Mouse (Mus musculus): ENCODE measurements around the gene Foxj3.
"Not testable (repeated sequence)": the region's sequence is repeated elsewhere in the genome, so short reads cannot be mapped to it uniquely, and the experiment has no call there.

Gene Foxj3

GRCm38 (mm10) chr4:119572682-119573081 lies 35.9 kb downstream of the Foxj3 start:
- no peak for DNase-seq (ENCODE audit: low spot score)

GRCm38 (mm10) chr4:119574504-119574903 lies 37.7 kb downstream of the Foxj3 start:
- no peak for DNase-seq (ENCODE audit: low spot score)

GRCm38 (mm10) chr4:119575459-119575858 lies 38.7 kb downstream of the Foxj3 start:
- no peak for DNase-seq (ENCODE audit: low spot score)

GRCm38 (mm10) chr4:119588037-119588436 lies 51.2 kb downstream of the Foxj3 start:
- no peak for DNase-seq (ENCODE audit: low spot score)

GRCm38 (mm10) chr4:119589423-119589822 lies 52.6 kb downstream of the Foxj3 start:
- DNase-seq (ENCODE audit: low spot score) = no peak

GRCm38 (mm10) chr4:119590027-119590426 lies 53.2 kb downstream of the Foxj3 start:
- DNase-seq (ENCODE audit: low spot score) = no peak

GRCm38 (mm10) chr4:119592479-119592878 lies 55.7 kb downstream of the Foxj3 start:
- no peak for DNase-seq (ENCODE audit: low spot score)

GRCm38 (mm10) chr4:119594331-119594730 lies 57.5 kb downstream of the Foxj3 start:
- no peak for DNase-seq (ENCODE audit: low spot score)

GRCm38 (mm10) chr4:119599605-119600004 lies 62.8 kb downstream of the Foxj3 start:
- no peak for DNase-seq (ENCODE audit: low spot score)

- DNase-seq (ENCODE audit: low spot score) = no peak
Observed at GRCm38 (mm10) chr4:119609488-119609887, 72.7 kb downstream of the Foxj3 start.

GRCm38 (mm10) chr4:119614078-119614477 lies 77.3 kb downstream of the Foxj3 start:
- DNase-seq (ENCODE audit: low spot score) = no peak

- no peak for DNase-seq (ENCODE audit: low spot score)
Observed at GRCm38 (mm10) chr4:119614724-119615123, 77.9 kb downstream of the Foxj3 start.

GRCm38 (mm10) chr4:119626081-119626645 lies 89.4 kb downstream of the Foxj3 start:
- no peak for DNase-seq (ENCODE audit: low spot score)

- no peak for DNase-seq (ENCODE audit: low spot score)
Observed at GRCm38 (mm10) chr4:119626876-119627275, 90.1 kb downstream of the Foxj3 start.

- no peak for DNase-seq (ENCODE audit: low spot score)
Observed at GRCm38 (mm10) chr4:119627317-119627716, 90.5 kb downstream of the Foxj3 start.

- not testable (repeated sequence) for DNase-seq (ENCODE audit: low spot score)
Observed at GRCm38 (mm10) chr4:119628363-119628762, 91.6 kb downstream of the Foxj3 start.

- DNase-seq (ENCODE audit: low spot score) = no peak
Observed at GRCm38 (mm10) chr4:119631115-119631919, 94.5 kb downstream of the Foxj3 start.

- no peak for DNase-seq (ENCODE audit: low spot score)
Observed at GRCm38 (mm10) chr4:119632721-119633120, 95.9 kb downstream of the Foxj3 start.

- DNase-seq (ENCODE audit: low spot score) = no peak
Observed at GRCm38 (mm10) chr4:119633342-119633741, 96.5 kb downstream of the Foxj3 start.

- no peak for DNase-seq (ENCODE audit: low spot score)
Observed at GRCm38 (mm10) chr4:119633948-119634347, 97.1 kb downstream of the Foxj3 start.

GRCm38 (mm10) chr4:119634908-119635660 lies 98.3 kb downstream of the Foxj3 start:
- DNase-seq (ENCODE audit: low spot score) = no peak

GRCm38 (mm10) chr4:119635686-119636085 lies 98.9 kb downstream of the Foxj3 start:
- no peak for DNase-seq (ENCODE audit: low spot score)

GRCm38 (mm10) chr4:119636731-119637130 lies 99.9 kb downstream of the Foxj3 start:
- DNase-seq (ENCODE audit: low spot score) = no peak
